Mouse (Mus musculus): Measurements from ENCODE around the gene Galnt15.

Galnt15 gene

DNA sequence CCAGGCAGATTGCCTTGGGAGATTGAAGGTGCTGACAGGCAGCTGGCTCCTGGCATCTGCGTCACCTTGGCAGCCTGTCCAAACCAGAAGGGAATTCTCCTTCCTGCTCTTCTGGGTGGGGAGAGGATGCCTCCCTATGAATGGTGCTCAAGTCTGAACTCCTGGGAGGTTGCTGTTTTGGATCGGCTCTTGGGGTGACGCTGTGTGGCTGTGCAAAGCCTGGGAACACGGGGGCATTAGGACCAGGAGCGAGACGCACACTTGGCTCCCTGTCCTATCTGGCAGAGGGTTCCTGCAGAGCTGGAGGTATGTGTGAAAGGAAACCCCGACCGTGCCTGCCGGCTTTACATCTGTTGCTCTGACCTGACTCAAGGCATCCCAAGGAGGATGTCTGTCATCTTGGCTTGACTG lies at the start of gene Galnt15:
Galnt15 (plus strand) TSS at position 309 of the 411 bp plus-strand sequence.
- DNase-seq (ENCODE audit: extremely low spot score, low spot score), result peak; percentile 34

DNA sequence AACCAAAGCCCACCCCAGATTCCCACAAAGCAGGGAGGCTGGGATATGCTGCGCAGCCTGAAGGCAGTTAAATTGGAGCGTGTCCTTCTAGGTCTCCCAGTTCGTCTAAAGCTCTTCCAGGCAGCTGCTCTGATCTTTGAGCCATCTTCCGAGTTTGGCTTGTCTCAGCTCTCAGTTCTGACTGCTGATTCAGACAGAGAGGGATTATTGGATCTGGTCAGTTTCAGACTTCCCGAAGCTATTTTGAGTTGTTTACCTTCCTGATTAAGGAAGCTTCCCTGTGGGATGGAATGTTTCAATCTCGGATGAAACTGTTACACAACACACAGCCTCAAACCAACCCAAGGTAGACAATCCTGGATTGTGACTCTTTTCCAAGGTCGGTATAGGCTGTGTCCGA lies 34.8 kb upstream of the Galnt15 start:
- no peak for DNase-seq (ENCODE audit: extremely low spot score, low spot score)

DNA sequence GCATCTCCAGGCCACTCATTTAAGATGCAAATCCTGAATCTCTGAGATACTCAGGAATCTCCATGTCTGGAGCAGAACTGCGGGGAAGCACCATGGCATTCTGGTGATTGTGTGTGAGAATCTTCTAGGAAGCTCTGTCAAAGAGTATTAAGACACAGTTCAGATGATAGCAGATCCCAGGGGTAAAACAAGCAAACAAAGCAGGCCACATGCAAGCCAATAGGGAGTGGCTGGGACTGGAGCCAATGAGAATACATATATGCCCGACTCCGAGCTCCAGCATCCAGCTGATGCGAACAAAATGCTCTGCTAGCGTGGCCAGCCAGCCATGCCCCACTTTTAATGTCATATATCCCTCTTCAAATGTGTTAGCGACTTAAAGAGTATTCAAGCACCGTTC lies 27.8 kb upstream of the Galnt15 start:
- no peak for DNase-seq (ENCODE audit: extremely low spot score, low spot score)

DNA sequence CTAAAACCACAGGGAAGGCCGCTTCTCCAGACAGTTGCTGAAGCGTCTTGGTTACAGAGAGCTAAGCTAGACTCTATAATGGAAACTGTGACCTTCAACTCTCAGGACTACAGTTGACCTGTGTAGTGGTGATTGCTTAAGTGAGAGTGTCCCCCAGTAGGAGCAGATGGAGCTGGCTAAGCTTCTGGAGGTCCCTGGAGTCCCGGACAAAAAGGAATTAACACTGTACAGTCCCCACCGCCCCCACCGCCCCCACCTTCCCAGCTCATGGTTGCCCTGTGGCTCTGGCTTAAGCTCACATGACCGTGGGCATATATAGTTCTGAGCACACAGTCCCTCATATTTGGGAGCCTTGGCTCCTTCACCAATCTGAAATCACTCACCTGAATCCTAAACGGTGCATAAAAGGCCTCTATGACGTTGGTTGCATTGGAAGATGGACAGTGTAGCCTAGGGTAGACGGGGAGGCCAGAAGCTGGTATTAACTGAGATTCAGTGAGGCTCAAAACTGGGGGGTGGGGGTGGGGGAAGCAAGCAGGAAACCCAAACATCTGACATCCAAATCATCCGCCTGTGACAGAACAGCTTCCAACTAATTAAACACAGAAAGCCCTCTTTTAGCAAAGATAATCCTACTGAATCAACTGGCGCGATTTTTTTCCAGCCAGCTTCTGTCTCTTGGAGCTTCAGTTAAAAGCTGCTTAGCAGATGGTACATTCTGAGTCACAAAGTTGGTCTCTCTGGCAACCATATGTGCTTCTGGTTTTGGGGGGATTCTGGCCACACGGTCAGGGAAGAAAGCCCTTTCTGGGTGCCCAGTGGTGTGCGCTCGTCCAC lies 26.1 kb upstream of the Galnt15 start:
- DNase-seq (ENCODE audit: extremely low spot score, low spot score), result no peak

DNA sequence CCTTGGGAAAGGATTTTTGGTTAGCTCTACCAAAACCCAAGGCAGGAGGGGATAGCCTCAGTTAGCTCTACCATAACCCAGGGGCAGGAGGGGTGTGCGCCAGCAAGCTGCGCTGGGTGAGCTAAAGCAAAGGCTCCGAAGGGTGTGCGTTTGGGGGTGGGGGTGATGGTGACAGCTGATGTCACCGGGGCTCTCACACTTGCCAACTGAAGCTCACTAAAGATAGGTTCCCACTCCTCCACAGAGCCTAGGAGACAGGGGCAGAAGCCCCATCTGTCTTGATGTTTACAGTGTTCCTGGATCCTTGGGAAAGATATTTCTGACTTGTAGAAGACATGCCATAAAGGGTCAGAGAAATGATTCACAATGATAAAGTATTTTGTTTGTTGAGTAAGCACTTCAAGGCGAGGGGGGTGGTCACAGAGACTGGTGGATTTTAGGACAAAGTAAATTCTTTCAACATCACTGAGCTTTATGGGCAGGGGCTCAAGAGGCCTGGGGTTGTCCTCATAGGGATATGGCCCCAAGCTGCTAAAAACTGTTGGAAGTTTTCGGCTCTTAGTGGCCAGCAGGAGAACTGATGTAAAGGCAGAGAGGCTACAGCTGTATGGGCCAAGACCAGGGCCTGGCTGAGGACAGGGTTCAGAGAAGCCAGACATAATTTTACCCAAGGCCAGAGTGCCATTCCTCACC lies 24.7 kb upstream of the Galnt15 start:
- no peak for DNase-seq (ENCODE audit: extremely low spot score, low spot score)

DNA sequence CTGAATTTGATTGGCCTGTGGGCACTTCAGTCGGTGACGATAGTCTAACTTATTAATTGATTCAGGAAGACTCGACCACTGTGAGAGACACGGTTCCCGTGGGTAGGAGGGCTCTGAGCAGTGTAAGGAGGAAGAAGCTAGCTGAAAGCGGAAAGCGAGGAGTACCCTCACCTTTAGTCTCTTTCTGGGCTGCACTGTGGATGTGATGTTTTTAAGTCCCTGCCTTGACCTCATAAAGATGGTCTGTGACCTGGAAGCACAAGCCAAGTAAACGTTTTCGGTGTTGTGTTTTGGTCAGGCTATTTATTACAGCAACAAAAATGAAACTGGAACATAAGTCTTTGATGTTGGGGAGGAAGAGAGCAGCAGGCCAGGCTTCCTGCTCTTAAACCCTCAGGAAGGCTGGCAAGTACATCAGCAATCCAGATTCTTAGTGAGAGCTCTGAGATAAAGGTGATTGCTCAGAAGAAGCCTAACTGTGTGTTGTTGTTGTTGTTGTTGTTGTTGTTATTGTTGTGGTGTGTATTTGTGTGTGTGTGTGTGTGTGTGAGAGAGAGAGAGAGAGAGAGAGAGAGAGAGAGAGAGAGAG lies 23.0 kb upstream of the Galnt15 start:
- no peak for DNase-seq (ENCODE audit: extremely low spot score, low spot score)

DNA sequence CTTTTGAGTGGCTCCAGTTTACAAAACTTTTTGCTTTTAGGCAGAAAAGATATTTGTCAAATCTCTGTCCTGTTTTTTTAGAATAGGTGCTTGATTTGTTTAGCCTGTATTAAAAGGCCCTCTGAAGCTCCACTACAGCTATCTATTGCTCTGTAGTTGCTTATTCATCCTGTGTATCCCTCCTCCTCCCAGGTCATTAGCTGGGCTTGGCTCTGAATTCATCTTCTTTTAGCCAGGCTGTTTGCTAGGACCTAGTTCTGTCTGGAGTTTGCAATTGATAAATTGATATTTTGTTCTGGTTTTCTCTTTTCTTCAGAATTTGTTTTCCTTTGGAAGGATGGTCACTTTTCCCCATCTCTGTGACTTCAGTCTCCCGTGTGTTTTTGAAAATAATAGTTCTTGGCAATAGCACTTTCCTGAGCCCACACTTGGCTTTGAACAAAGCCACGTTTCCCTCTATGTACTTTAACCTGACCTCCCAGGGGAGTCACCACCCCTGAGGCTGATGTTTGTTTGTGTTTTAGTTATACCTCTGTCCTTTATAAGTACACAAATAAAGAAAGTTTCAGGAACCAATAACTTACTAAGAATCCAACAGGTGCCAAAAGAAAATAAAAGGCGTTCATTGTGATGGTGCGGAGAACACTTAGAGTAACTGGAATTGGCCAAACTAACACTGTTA lies 21.0 kb upstream of the Galnt15 start:
- DNase-seq (ENCODE audit: extremely low spot score, low spot score), result no peak

DNA sequence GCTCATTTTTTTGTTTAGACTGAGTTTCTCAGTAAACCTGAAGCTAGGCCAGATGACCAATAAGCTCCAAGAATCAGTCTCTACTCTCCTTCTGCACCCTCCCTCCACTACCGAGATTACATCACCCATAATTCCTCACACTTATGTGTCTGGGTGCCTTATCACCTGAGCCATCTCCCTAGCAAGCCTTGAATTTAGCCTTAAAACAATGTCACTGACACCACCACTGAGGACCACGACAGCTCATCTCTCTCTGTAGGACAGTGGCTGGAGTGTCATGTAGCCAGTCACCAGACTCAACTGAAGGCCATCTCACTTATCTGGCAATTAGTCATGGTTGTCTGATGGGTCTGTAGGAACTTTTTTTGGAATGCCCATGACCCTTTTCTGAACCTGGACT lies 19.1 kb upstream of the Galnt15 start:
- DNase-seq (ENCODE audit: extremely low spot score, low spot score), result no peak

DNA sequence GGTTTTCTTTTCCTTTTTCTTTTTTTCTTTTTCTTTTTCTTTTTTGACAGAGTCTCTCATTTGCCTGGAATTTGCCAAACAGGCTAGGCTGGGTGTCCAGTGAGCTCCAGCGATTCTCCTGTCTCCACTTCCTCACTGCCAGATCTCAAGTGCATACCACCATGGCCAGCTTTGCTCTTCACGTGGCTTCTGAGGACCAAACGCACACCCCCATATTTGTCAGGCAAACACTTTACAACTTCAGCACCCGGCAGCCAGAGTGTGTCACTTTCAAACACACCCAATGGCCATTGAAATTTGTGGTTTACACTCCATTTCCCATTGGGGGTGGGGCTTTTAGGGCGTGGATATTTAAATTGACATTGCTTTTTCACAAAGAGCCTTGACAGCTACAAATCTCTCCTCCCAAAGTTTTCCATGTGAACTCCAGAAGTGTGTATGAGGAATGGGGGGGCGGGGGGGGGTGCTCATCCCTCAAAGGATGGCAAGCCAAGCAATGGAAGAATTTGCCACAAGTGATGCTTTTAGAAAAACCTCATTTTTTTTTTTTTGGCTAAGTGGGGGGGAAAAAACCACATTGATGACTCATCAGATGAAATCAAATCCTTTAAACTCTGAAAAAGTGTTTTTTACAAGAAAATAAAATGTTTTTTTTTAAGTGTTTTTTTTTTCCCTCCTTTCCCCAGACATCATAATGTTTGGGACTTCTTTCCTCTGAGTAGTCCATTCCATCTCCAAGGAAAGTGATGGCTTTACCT lies 17.1 kb upstream of the Galnt15 start:
- DNase-seq (ENCODE audit: extremely low spot score, low spot score), result no peak

DNA sequence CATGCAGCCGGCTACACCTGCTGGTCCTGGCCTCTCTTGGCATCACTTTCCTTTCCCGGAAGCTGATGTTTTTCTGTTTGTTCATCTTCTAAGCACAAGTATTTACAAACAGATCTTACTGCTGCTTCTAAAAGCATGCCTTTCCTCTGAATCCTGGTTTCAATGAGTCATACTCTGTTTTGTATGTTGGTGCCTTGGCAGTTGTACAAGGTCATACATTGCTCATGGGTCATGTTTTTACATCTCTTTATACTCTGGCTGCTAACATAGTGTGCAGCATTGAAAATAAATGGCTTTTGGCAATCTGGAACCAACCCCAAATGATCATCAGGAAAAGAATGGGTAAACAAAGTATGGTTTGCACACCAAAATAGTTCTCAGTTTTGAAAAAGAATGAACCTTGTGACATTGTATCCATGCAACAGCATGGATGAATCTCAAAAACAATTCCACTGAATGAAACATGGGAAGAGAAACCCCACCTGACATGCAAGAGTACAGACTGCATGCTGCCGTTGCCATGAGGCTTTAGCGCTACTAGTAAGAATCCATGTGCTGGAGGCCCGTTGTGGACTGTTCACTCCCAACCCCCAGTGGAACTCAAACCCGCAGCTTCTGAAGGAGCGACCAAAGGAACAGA lies 13.5 kb upstream of the Galnt15 start:
- DNase-seq (ENCODE audit: extremely low spot score, low spot score), result no peak

DNA sequence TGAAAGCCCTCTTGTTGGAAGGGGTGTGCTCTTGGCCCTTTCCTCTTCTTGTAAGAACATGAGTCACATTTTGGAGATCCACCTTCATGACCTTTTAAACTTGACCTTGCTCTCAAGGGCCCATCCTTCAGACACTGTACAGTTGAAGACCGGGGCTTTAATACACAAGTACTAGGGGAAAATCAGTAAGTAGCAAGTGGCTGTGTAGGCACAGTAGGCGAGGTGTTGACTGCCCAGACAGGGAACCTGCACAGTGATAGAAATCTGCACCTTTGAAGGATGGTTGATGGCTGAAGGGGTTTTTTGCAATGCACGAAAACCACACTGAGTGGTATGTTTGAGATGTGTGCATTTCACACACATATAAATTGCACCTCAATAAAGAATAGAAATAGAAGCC lies 12.3 kb upstream of the Galnt15 start:
- DNase-seq (ENCODE audit: extremely low spot score, low spot score), result no peak

DNA sequence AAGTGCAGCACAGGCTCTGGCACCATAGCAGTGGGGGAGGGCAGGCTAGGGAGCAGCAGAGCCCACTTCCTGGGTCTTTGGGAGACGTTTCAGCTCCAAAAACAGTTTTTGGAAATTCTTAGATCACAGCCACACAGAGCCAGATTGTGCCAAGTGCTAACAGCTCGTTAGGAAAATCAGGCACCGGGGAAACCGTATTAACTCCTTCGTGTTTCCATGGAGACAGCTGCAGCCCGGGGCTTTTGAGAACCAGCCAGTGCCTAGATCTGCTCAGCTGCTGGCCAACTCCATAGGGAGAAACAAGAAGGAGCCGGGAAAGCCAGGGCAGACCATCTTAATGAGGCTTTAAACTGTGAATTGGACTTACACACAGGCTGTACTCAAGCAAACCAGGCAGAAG lies 11.9 kb upstream of the Galnt15 start:
- DNase-seq (ENCODE audit: extremely low spot score, low spot score), result no peak

DNA sequence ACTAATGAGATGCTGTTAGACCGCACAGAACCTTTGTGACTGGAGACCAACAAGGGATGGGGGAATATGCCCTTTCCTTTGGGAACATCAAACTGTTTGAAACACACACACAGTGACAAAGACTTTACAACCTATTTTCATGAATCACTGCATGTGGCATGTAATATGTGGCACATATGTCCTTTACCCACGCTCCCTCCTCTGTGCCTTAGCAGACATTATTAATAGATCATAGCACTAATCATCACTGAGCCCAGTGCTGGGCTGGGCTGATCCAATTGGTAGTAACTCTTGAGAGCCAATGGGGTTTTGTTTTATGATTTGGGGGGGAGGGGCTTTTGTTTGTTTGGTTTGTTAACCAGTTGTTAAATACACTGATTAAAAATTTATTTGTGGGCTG lies 11.3 kb upstream of the Galnt15 start:
- no peak for DNase-seq (ENCODE audit: extremely low spot score, low spot score)

DNA sequence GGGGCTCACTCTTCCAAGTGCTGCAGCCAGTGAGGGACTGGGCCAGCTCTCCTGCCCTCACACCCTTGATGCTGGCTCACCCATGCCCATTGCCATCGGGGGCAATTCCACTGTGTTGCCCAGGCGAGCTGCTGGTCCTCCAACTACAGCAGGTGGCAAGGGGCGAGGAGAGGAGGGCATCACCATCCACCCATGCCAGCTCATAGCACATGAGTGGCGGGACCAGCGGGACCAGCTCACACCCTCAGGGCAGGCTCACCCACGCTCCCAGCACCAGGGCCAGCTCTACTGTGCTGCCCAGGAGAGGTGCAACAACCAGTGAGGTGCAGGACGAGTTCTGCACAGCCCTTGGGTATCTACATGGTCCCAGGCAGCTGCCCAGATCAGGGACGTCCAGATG lies 9.7 kb upstream of the Galnt15 start:
- DNase-seq (ENCODE audit: extremely low spot score, low spot score), result no peak

DNA sequence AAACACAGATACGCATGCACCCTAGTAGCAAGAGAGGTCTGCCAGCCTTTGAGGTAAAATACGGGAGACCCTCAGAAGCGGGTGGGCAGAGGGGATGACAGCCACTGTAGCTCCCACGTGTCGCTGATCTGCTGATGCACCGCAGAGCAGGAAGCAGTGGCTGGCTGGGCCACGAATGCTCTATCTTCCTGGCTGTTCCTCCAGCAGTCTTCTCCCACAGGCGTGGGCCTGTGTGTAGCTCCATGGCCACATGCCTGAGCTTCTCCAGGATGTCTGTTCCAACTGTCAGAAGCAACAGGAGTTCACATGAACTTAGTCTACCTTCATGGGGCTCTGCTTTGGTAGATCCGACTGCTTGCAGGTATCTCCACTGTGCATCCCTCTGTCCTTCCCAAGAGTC lies 6.8 kb upstream of the Galnt15 start:
- no peak for DNase-seq (ENCODE audit: extremely low spot score, low spot score)

DNA sequence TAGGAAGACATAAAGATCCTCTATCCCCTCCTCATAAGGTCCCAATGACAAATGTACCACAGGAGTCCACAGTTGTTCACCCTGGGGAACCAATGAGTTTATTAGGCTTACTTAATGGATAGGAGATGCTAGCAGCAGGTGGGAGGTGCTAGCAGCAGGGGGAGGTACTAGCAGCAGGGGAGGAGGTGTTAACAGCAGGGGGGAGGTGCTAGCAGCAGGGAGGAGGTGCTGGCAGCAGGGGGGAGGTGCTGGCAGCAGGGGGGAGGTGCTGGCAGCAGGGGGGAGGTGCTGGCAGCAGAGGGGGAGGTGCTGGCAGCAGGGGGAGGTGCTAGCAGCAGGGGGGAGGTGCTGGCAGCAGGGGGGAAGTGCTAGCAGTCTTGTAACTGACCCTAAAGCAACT lies 6.3 kb upstream of the Galnt15 start:
- no peak for DNase-seq (ENCODE audit: extremely low spot score, low spot score)

DNA sequence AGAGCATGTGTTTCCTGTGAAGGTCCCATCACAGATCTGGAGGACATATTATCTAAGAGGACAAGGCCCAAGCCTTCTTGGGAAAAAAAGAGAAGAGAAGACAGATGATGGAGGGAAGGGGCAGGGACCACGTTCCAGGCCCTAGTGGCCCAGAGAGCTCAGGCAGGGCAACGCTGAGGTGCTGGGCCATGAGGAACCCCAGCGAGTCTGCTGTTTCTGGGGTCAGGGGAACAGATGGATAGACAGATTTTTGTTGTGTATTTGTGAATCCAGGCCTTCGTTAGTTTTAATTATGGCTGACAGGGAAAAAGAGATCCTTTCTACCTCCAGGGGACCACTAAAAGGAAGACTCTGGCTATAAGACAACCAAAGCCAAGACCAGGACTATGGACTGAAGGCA lies 4.9 kb upstream of the Galnt15 start:
- no peak for DNase-seq (ENCODE audit: extremely low spot score, low spot score)

DNA sequence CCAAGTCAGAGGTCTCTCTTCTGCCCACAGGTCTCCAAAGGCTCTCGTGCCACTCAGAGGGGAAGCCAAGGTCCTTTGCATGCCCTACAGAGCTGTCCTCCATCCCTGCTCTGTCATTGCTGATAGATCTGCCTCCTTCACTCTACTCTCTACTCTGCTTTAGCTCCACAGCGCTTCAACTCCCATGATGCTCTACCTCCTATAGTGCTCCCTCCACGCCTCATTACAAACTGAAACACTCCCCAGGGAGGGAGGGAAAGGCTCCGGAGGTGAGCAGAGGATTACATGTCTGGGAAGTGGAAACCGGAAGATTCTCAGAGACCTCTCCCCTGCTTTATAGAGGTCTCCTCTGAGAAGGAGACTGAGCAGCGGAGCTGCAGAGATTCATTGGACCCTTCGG lies 1.6 kb upstream of the Galnt15 start:
- no peak for DNase-seq (ENCODE audit: extremely low spot score, low spot score)

DNA sequence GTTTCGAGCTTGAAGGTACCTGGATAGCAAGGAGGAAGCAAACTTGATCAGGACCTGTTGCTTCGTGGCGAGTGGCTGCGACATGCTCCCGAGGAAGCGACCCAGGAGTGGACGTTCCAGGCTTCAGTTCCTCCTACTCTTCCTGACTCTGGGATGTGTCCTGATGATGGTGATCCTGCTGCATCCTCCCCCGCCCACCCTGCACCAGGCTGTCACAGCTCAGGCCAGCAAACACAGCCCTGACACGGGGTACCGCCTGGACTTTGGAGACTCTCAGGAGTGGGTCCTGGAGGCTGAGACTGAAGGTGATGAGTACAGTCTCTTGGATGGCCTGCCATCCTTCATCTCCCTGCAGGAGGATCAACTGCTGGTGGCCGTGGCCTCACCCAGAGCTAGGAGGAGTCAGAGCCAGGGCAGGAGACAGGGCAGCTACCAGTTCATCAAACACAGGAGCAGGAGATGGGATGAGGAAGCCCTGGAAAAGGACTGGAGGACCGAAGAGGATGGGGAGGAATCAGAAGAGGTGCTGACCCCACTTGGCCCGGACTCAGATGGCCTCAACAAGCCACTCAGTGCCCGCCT lies 713 bp downstream of the Galnt15 start:
- DNase-seq (ENCODE audit: extremely low spot score, low spot score), result no peak

DNA sequence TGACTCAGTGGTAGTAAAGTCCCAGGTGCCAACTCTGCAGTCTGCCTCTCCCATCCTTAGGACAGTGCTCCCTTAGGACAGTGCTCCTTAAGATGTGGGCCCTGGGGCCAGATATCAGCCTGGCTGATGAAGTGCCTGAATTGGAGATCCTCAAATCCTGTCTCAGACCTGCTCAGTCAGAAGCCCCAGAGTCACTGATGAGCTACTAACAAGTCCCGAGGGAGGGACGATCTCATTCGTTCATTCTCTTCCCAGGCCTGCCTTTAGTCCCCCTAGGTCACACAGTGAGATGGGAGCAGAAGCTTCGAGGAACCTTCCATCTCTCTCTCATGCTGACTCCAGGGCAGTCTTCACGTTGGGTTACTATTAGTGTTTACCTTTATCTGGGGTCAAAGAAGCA lies 1.3 kb downstream of the Galnt15 start:
- no peak for DNase-seq (ENCODE audit: extremely low spot score, low spot score)
